Mouse (Mus musculus) C2C12 (cell line): Measurements from ENCODE around the gene Slco3a1. TPM values are rescaled to one million over a fixed set of nuclear protein-coding genes. Genes with fewer than 3 reads are reported as not detected.

Experiments
- H3K27me3 ChIP-seq: one replicate; pipeline ENCODE4 v1.6.1; 2011; ENCODE audit not compliant: control insufficient read depth, insufficient read depth, insufficient read length
- H3K36me3 ChIP-seq: one replicate; pipeline ENCODE4 v1.6.1; 2011; ENCODE audit not compliant: control insufficient read depth, insufficient read depth
- H3K4me3 ChIP-seq: one replicate; pipeline ENCODE4 v1.5.1; 2011; ENCODE audit warnings: mild to moderate bottlenecking, control low read depth; ENCODE audit not compliant: poor library complexity, insufficient read depth, severe bottlenecking
- H3K79me2 ChIP-seq: one replicate; pipeline ENCODE4 v1.6.1; 2011; ENCODE audit not compliant: control insufficient read depth, insufficient read depth
- H3K79me3 ChIP-seq: one replicate; pipeline ENCODE4 v1.6.1; 2011; ENCODE audit warnings: low read depth, control low read depth
- H3ac ChIP-seq: one replicate; pipeline ENCODE3; 2011; ENCODE audit warnings: low read depth; ENCODE audit not compliant: control insufficient read depth, insufficient read length
- CEBPB ChIP-seq: IDR thresholded peaks from one replicate; pipeline ENCODE4 v1.6.1; 2011; ENCODE audit warnings: low read depth, mild to moderate bottlenecking, control low read depth, moderate library complexity
- CTCF ChIP-seq: IDR thresholded peaks from one replicate; pipeline ENCODE4 v1.5.1; 2011; ENCODE audit not compliant: control insufficient read depth, insufficient read depth, insufficient read length
- FOSL1 ChIP-seq: IDR thresholded peaks from one replicate; pipeline ENCODE4 v1.8.0; 2011; ENCODE audit warnings: mild to moderate bottlenecking, low read length; ENCODE audit not compliant: poor library complexity, insufficient read depth, severe bottlenecking
- MAX ChIP-seq: IDR thresholded peaks from one replicate; pipeline ENCODE4 v1.6.1; 2011; ENCODE audit warnings: mild to moderate bottlenecking, control low read depth
- MYOD1 ChIP-seq: IDR thresholded peaks from one replicate; pipeline ENCODE4 v1.6.1; 2011; ENCODE audit warnings: low read depth; ENCODE audit not compliant: control insufficient read depth, insufficient read length
- MYOG ChIP-seq: IDR thresholded peaks from one replicate; pipeline ENCODE4 v1.6.1; 2011; ENCODE audit not compliant: control insufficient read depth, insufficient read length; ENCODE audit errors: extremely low read depth
- USF1 ChIP-seq: IDR thresholded peaks from one replicate; pipeline ENCODE4 v1.6.1; 2011; ENCODE audit warnings: low read depth, mild to moderate bottlenecking, control low read depth, moderate library complexity
- polyA plus RNA-seq: library from polyadenylated mRNA; unstranded; fragments of >200 nt; fragmentation: generic; extraction: Trizol; gene quantifications from one replicate; pipeline ENCODE4 v1.2.1, GENCODE M21; 2012; ENCODE audit warnings: missing spikeins

Slco3a1 gene
- polyA plus RNA-seq, 1 experiment = 15.1 TPM

DNA sequence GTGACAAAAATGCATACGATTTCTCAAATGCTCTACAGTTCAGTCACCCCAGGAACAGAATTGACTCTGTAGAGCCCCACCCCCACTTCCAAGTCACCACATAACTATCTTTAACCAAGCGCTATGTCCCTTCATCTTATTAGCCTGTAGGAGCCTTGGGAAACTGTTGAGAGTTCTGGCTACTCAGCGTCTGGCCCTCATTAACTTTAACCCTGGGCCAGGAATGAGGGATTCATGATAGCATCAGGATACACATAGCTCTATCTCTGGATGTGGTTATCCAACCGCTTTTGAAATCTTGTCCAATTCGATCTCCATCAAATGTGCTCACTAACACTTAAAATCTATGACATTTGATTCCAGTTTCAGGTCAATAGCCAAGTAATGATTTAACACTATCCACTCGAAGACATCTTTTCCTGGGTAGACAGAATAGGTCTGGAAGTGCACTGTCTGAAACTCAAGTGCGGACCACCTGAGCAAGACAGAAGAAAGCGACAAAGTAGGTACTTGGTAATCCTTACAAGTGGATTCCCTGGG is 1.4 kb downstream of the Slco3a1 start:
- Histone ChIP-seq H3K4me3 (peak overlapping the region; percentile 32), H3K27me3 (no peaks in the 10 kb centered on the region), H3ac (no peak overlapping the region), H3K36me3 (no peaks in the 10 kb centered on the region), H3K79me3 (no peaks in the 10 kb centered on the region), H3K79me2 (peaks cover 24% of the 10 kb centered on the region)
- TF ChIP-seq MYOD1 (no peak), USF1 (no peak), CTCF (no peak), FOSL1 (no peak), MAX (no peak), MYOG (no peak), CEBPB (no peak)

- Histone ChIP-seq H3K4me3 (no peak overlapping the region), H3ac (no peak overlapping the region), H3K79me2 (peaks cover 30% of the 10 kb centered on the region), H3K79me3 (peaks cover 3% of the 10 kb centered on the region), H3K27me3 (no peaks in the 10 kb centered on the region), H3K36me3 (no peaks in the 10 kb centered on the region)
- no peak for TF ChIP-seq FOSL1
- TF ChIP-seq CTCF = no peak
- TF ChIP-seq MAX = no peak
- TF ChIP-seq USF1 = no peak
- no peak for TF ChIP-seq MYOG
- no peak for TF ChIP-seq MYOD1
- no peak for TF ChIP-seq CEBPB
Observed at GRCm38 (mm10) chr7:74552546-74552945, 2.0 kb downstream of the Slco3a1 start.

DNA sequence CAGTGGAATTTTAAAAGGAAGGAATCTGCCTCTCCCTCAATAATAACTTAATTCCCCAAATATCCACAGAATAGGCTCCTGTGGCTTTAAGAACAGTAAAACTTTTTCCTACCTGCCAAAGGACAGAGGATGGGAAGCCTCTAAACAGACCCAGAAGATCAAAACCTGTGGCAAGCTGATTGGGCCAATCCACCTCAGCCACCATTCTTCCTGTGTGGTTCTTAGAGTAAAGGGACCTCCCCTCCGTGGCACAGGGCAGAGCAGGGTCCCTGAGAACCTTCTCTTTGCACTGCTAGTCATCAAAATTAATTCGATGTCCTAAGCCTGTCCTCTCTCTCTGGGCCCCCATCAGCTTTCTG is 2.6 kb downstream of the Slco3a1 start:
- Histone ChIP-seq H3K27me3 (no peaks in the 10 kb centered on the region), H3K79me2 (peaks cover 35% of the 10 kb centered on the region), H3ac (no peak overlapping the region), H3K4me3 (no peak overlapping the region), H3K79me3 (peaks cover 3% of the 10 kb centered on the region), H3K36me3 (no peaks in the 10 kb centered on the region)
- TF ChIP-seq CEBPB (no peak), MYOG (no peak), USF1 (no peak), MAX (no peak), CTCF (no peak), MYOD1 (no peak), FOSL1 (no peak)

- Histone ChIP-seq H3K27me3 (no peaks in the 10 kb centered on the region), H3ac (no peak overlapping the region), H3K79me3 (peaks cover 3% of the 10 kb centered on the region), H3K4me3 (no peak overlapping the region), H3K79me2 (peaks cover 40% of the 10 kb centered on the region), H3K36me3 (no peaks in the 10 kb centered on the region)
- TF ChIP-seq CTCF = no peak
- no peak for TF ChIP-seq MYOG
- no peak for TF ChIP-seq CEBPB
- TF ChIP-seq MYOD1 = no peak
- TF ChIP-seq FOSL1 = no peak
- no peak for TF ChIP-seq USF1
- TF ChIP-seq MAX = no peak
Observed at GRCm38 (mm10) chr7:74551338-74551999, 3.1 kb downstream of the Slco3a1 start.

GRCm38 (mm10) chr7:74549686-74550085 is 4.9 kb downstream of the Slco3a1 start:
- TF ChIP-seq CEBPB (no peak), MYOD1 (no peak), FOSL1 (no peak)

DNA sequence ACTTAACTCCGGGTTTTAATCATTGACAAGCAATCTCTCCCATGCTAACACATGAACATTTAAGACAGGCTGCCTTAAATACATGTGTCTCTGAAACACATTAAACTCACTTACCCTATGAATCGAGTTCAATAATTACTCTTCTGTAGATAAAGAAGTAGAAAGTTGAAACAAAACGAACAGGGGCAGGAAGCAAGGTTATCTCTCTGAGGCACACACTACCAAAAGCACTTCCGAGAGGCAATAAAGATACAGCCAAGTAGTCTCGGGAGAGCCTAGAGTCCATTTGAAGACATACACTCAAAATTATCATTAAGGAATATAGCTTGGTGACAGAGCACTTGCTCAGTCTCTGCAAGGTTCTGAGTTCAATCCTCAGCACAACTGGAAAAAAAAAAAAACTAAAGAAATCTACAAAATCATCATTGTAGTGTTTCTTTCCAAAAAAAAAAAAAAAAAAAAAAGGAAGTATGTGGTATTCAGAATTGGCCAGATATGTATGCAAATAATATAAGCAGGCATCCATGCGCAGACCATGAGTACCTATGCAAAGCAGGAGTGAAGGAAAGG is 5.5 kb downstream of the Slco3a1 start:
- Histone ChIP-seq H3K27me3 (no peaks in the 10 kb centered on the region), H3K4me3 (no peak overlapping the region), H3K79me2 (peaks cover 43% of the 10 kb centered on the region), H3ac (no peak overlapping the region), H3K79me3 (peaks cover 10% of the 10 kb centered on the region), H3K36me3 (no peaks in the 10 kb centered on the region)
- TF ChIP-seq CEBPB (no peak), CTCF (no peak), MYOD1 (no peak), MAX (no peak)

More at GRCm38 (mm10) chr7:74549686-74550085, 4.9 kb downstream of the Slco3a1 start:
- Histone ChIP-seq H3K27me3 (no peaks in the 10 kb centered on the region), H3K4me3 (no peak overlapping the region), H3K36me3 (no peaks in the 10 kb centered on the region), H3K79me2 (peaks cover 43% of the 10 kb centered on the region), H3K79me3 (peaks cover 10% of the 10 kb centered on the region), H3ac (no peak overlapping the region)
